Mouse (Mus musculus) ovary, postnatal 36 days (tissue): Measurements from ENCODE around the gene Gm10337.

ENCODE experiments used
- DNase-seq: peaks from one replicate; pipeline ENCODE4 v3.0.0; 2022; ENCODE audit warnings: low spot score, mixed read lengths

Gm10337 gene

GRCm38 (mm10) chr15:102516728-102517404 lies 13.3 kb downstream of the Gm10337 start, which contains the start of gene Map3k12:
TSS of gene Map3k12 (minus strand) at chr15:102517064.
- DNase-seq, result peak; percentile 74

GRCm38 (mm10) chr15:102517631-102517975 lies 14.1 kb downstream of the Gm10337 start:
- no peak for DNase-seq

GRCm38 (mm10) chr15:102517976-102518858 lies 14.7 kb downstream of the Gm10337 start, which contains the start of gene Tarbp2:
TSS of gene Tarbp2 (plus strand) at chr15:102518192.
- DNase-seq, result peak; percentile 99

GRCm38 (mm10) chr15:102518859-102519201 lies 15.3 kb downstream of the Gm10337 start:
- no peak for DNase-seq

- no peak for DNase-seq
Observed at GRCm38 (mm10) chr15:102519211-102520141, 16.0 kb downstream of the Gm10337 start.

- no peak for DNase-seq
Observed at GRCm38 (mm10) chr15:102520416-102520815, 16.9 kb downstream of the Gm10337 start.

- DNase-seq, result no peak
Observed at GRCm38 (mm10) chr15:102521480-102521879, 18.0 kb downstream of the Gm10337 start.

GRCm38 (mm10) chr15:102524892-102525485 lies 21.5 kb downstream of the Gm10337 start, which contains the start of gene Npff:
TSS of gene Npff (minus strand) at chr15:102524942.
- peak; percentile 66 for DNase-seq

- DNase-seq, result no peak
Observed at GRCm38 (mm10) chr15:102526111-102527002, 22.8 kb downstream of the Gm10337 start.

GRCm38 (mm10) chr15:102527936-102528335 lies 24.4 kb downstream of the Gm10337 start:
- no peak for DNase-seq

GRCm38 (mm10) chr15:102528396-102528795 lies 24.9 kb downstream of the Gm10337 start:
- no peak for DNase-seq

GRCm38 (mm10) chr15:102530566-102530965 lies 27.0 kb downstream of the Gm10337 start:
- DNase-seq, result no peak

GRCm38 (mm10) chr15:102531586-102531985 lies 28.1 kb downstream of the Gm10337 start:
- no peak for DNase-seq

- no peak for DNase-seq
Observed at GRCm38 (mm10) chr15:102532106-102532900, 28.8 kb downstream of the Gm10337 start.

- DNase-seq, result no peak
Observed at GRCm38 (mm10) chr15:102533926-102534325, 30.4 kb downstream of the Gm10337 start.

- no peak for DNase-seq
Observed at GRCm38 (mm10) chr15:102544801-102545200, 41.3 kb downstream of the Gm10337 start.

GRCm38 (mm10) chr15:102546246-102546645 lies 42.7 kb downstream of the Gm10337 start:
- no peak for DNase-seq

- DNase-seq, result peak; percentile 37
Observed at GRCm38 (mm10) chr15:102546677-102547427, 43.3 kb downstream of the Gm10337 start.

- DNase-seq, result no peak
Observed at GRCm38 (mm10) chr15:102547478-102547877, 44.0 kb downstream of the Gm10337 start.
